Mouse (Mus musculus): Measurements from ENCODE around the gene Pik3c2g. TPM values are rescaled to one million over a fixed set of nuclear protein-coding genes. Genes with fewer than 3 reads are reported as not detected.

Pik3c2g gene
- total and polyA plus RNA-seq, 3 experiments: 0.17 to 52.1 (median 4.2) TPM

GRCm38 (mm10) chr6:139735708-139736626 is 148.9 kb downstream of the Pik3c2g start:
- peak; percentile 51 for DNase-seq

- DNase-seq: no peak
Measured at GRCm38 (mm10) chr6:139738350-139738749, 151.3 kb downstream of the Pik3c2g start.

- no peak for DNase-seq
Measured at GRCm38 (mm10) chr6:139742693-139743432, 155.8 kb downstream of the Pik3c2g start.

- no peak for DNase-seq
Measured at GRCm38 (mm10) chr6:139746758-139747479, 159.9 kb downstream of the Pik3c2g start.

- no peak for DNase-seq
Measured at GRCm38 (mm10) chr6:139748091-139748771, 161.2 kb downstream of the Pik3c2g start.

- DNase-seq: no peak
Measured at GRCm38 (mm10) chr6:139750599-139750998, 163.6 kb downstream of the Pik3c2g start.

GRCm38 (mm10) chr6:139751022-139751421 is 164.0 kb downstream of the Pik3c2g start:
- DNase-seq: no peak

GRCm38 (mm10) chr6:139757876-139758275 is 170.9 kb downstream of the Pik3c2g start:
- no peak for DNase-seq

- DNase-seq: no peak
Measured at GRCm38 (mm10) chr6:139760978-139761377, 174.0 kb downstream of the Pik3c2g start.

- no peak for DNase-seq
Measured at GRCm38 (mm10) chr6:139764398-139764797, 177.4 kb downstream of the Pik3c2g start.

- no peak for DNase-seq
Measured at GRCm38 (mm10) chr6:139769744-139770473, 182.9 kb downstream of the Pik3c2g start.

GRCm38 (mm10) chr6:139770535-139770934 is 183.5 kb downstream of the Pik3c2g start:
- DNase-seq: no peak

- no peak for DNase-seq
Measured at GRCm38 (mm10) chr6:139777576-139778282, 190.7 kb downstream of the Pik3c2g start.

- DNase-seq: peak; percentile 26
Measured at GRCm38 (mm10) chr6:139780028-139780427, 193.0 kb downstream of the Pik3c2g start.

GRCm38 (mm10) chr6:139789479-139789878 is 202.5 kb downstream of the Pik3c2g start:
- no peak for DNase-seq

GRCm38 (mm10) chr6:139799541-139800226 is 212.7 kb downstream of the Pik3c2g start:
- no peak for DNase-seq

GRCm38 (mm10) chr6:139821916-139822315 is 234.9 kb downstream of the Pik3c2g start:
- no peak for DNase-seq

- no peak for DNase-seq
Measured at GRCm38 (mm10) chr6:139838239-139838638, 251.2 kb downstream of the Pik3c2g start.

GRCm38 (mm10) chr6:139838713-139839112 is 251.7 kb downstream of the Pik3c2g start:
- DNase-seq: no peak

GRCm38 (mm10) chr6:139839907-139840306 is 252.9 kb downstream of the Pik3c2g start:
- peak; percentile 20 for DNase-seq
